19 mouse cellular contexts compared by ENCODE assay signal in the genomic region with DNA sequence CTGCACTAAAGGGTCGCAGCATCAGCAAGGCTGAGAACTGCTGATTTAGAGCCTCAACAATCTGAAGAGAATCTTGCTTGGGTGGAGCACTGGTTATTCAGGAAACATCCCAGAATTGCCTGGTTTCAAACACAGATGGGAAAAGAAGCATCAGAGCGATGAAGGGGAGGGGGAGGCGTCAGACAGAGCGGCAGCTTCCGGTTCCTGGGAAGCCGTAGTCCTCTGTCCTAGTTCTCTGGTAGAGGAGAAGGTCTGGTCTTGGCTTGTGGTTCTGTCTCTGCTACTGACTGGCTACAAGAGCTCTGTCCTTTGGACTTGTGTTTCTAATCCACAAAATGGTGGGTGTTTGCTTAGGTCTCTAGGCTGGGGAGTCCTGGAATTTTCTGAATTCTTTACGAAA. TPM values are rescaled to one million over a fixed set of nuclear protein-coding genes. Genes with fewer than 3 reads are reported as not detected.
DNase-seq lines count a peak whose midpoint lies in the region; ATAC-seq and TF ChIP-seq lines count a peak whose summit lies in the region.
"Had no signal": no experiment of that assay in that cellular context is flagged by ENCODE, and none has a peak within 500 bp of the region (broad histone marks: within the 10 kb centered on the region; RNA-seq: fewer than 3 reads in every experiment).

No protein-coding gene starts in this region.

- no peak overlapping the region for H3K4me2 ChIP-seq in heart, embryonic 11.5 days
- H3K4me2 ChIP-seq in lung, embryonic 14.5 days = no peak overlapping the region
- H3K4me2 ChIP-seq in heart, postnatal 0 days (ENCODE audit: low read depth, low read length) = no peak overlapping the region
- H3K4me2 ChIP-seq in limb, embryonic 13.5 days (replicated peaks) = no peak overlapping the region
- H3K4me2 ChIP-seq: forebrain, embryonic 13.5 days had no signal

- no peak for TF ChIP-seq CTCF in lung, embryonic 14.5 days (IDR thresholded peaks at IDR 0.05; ENCODE audit: low read depth)
- TF ChIP-seq CTCF in heart, postnatal 0 days (IDR thresholded peaks at IDR 0.05; ENCODE audit: low read depth) = no peak

- peak overlapping the region; percentile 43; the same call in 1 of the 2 replicates for H3K9ac ChIP-seq in heart, embryonic 11.5 days (ENCODE audit: low read depth, low read length)
- H3K9ac ChIP-seq in lung, embryonic 14.5 days = no peak overlapping the region
- no peak overlapping the region for H3K9ac ChIP-seq in heart, postnatal 0 days (replicated peaks; ENCODE audit: low read depth, low read length)
- H3K9ac ChIP-seq in limb, embryonic 13.5 days = no peak overlapping the region
- H3K9ac ChIP-seq: forebrain, embryonic 13.5 days had no signal

- H3K4me3 ChIP-seq in heart, embryonic 11.5 days (ENCODE audit: low read depth, low read length) = no peak overlapping the region
- H3K4me3 ChIP-seq in lung, embryonic 14.5 days (ENCODE audit: low read depth, low read length) = no peak overlapping the region
- no peak overlapping the region for H3K4me3 ChIP-seq in heart, postnatal 0 days (ENCODE audit: low read depth, low read length)
- H3K4me3 ChIP-seq in limb, embryonic 13.5 days = no peak overlapping the region
- H3K4me3 ChIP-seq: forebrain, embryonic 13.5 days; hindbrain, embryonic 10.5 days had no signal

- no peaks in the 10 kb centered on the region for H3K9me3 ChIP-seq in heart, embryonic 11.5 days (replicated peaks; ENCODE audit: control insufficient read depth, low read length)
- H3K9me3 ChIP-seq in lung, embryonic 14.5 days (ENCODE audit: low read depth, low read length) = no peaks in the 10 kb centered on the region
- H3K9me3 ChIP-seq in heart, postnatal 0 days (replicated peaks; ENCODE audit: control insufficient read depth, low read length) = no peaks in the 10 kb centered on the region
- no peaks in the 10 kb centered on the region for H3K9me3 ChIP-seq in limb, embryonic 13.5 days
- H3K9me3 ChIP-seq: forebrain, embryonic 13.5 days; hindbrain, embryonic 10.5 days had no signal

- no peak for ATAC-seq in heart, embryonic 11.5 days (replicated peaks; ENCODE audit: insufficient number of reproducible peaks, low FRiP score, low TSS enrichment)
- ATAC-seq in lung, embryonic 14.5 days (ENCODE audit: insufficient read depth) = no peak
- ATAC-seq in heart, postnatal 0 days (ENCODE audit: insufficient read depth, low read depth) = peak; percentile 18; the same call in 1 of the 2 replicates
- no peak for ATAC-seq in limb, embryonic 13.5 days (ENCODE audit: low FRiP score, low read depth)
- no peak for ATAC-seq in CD4-positive, CD25-positive, alpha-beta regulatory T cell, adult 4 months
- ATAC-seq: activated CD4-positive, CD25-positive, alpha-beta regulatory T cell, adult 4 months; forebrain, embryonic 13.5 days; hindbrain, postnatal 0 days; intestine, embryonic 16.5 days had no signal

- TF ChIP-seq EP300 in heart, postnatal 0 days (IDR thresholded peaks at IDR 0.05; ENCODE audit: low read depth) = no peak

- 65% methylated on average over 7 of the region's 7 CpGs for WGBS in heart, embryonic 11.5 days (ENCODE audit: insufficient replicate concordance)
- WGBS in lung, embryonic 14.5 days = 67% methylated on average over 7 of the region's 7 CpGs
- WGBS in heart, postnatal 0 days = 66% methylated on average over 7 of the region's 7 CpGs
- WGBS in limb, embryonic 13.5 days = 75% methylated on average over 7 of the region's 7 CpGs

- intact Hi-C loops in heart, postnatal 14 days (cut with DNase I) = no loop called here

- peaks cover 49% of the 10 kb centered on the region for H3K4me1 ChIP-seq in heart, embryonic 11.5 days (ENCODE audit: control insufficient read depth, insufficient read depth, low read length)
- H3K4me1 ChIP-seq in lung, embryonic 14.5 days (ENCODE audit: insufficient read depth) = no peaks in the 10 kb centered on the region
- peaks cover 27% of the 10 kb centered on the region for H3K4me1 ChIP-seq in heart, postnatal 0 days (ENCODE audit: control insufficient read depth, insufficient read depth)
- peaks cover 66% of the 10 kb centered on the region for H3K4me1 ChIP-seq in limb, embryonic 13.5 days

- peak overlapping the region; percentile 73; the same call in 1 of the 2 replicates for H3K27ac ChIP-seq in heart, embryonic 11.5 days (ENCODE audit: low read depth, low read length)
- peak overlapping the region; percentile 15; the same call in 1 of the 2 replicates for H3K27ac ChIP-seq in lung, embryonic 14.5 days (ENCODE audit: low read depth)
- H3K27ac ChIP-seq in heart, postnatal 0 days (ENCODE audit: low read depth) = peak overlapping the region; percentile 75
- peak overlapping the region; percentile 55; the same call in 1 of the 2 replicates for H3K27ac ChIP-seq in limb, embryonic 13.5 days
- H3K27ac ChIP-seq: forebrain, embryonic 13.5 days; hindbrain, embryonic 10.5 days; hindbrain, postnatal 0 days; stomach, postnatal 0 days had no signal

- H3K27me3 ChIP-seq in heart, embryonic 11.5 days (ENCODE audit: control insufficient read depth, insufficient read depth, low read length) = no peaks in the 10 kb centered on the region
- no peaks in the 10 kb centered on the region for H3K27me3 ChIP-seq in lung, embryonic 14.5 days (ENCODE audit: insufficient read depth, low read length)
- no peaks in the 10 kb centered on the region for H3K27me3 ChIP-seq in heart, postnatal 0 days (ENCODE audit: control insufficient read depth, insufficient read depth, low read length)
- H3K27me3 ChIP-seq in limb, embryonic 13.5 days = no peaks in the 10 kb centered on the region
- H3K27me3 ChIP-seq: forebrain, embryonic 13.5 days had no signal

- DNase-seq in heart, postnatal 14 days = no peak
- DNase-seq in lung, embryonic 14.5 days = no peak
- DNase-seq in lung, postnatal 10 days = no peak
- no peak for DNase-seq in heart, postnatal 0 days (ENCODE audit: low spot score)
- DNase-seq: adrenal gland, adult 8-10 months; cerebellum, adult 8-10 months; gastrocnemius, postnatal 25 days; kidney, postnatal 25 days; midbrain, embryonic 14.5 days; right cerebral cortex, postnatal 14 days had no signal

- H3K36me3 ChIP-seq in heart, embryonic 11.5 days (ENCODE audit: control insufficient read depth, insufficient read depth, low read length) = no peaks in the 10 kb centered on the region
- H3K36me3 ChIP-seq in lung, embryonic 14.5 days (ENCODE audit: insufficient read depth) = no peaks in the 10 kb centered on the region
- H3K36me3 ChIP-seq in heart, postnatal 0 days (replicated peaks; ENCODE audit: control insufficient read depth, insufficient read depth, low read length) = no peaks in the 10 kb centered on the region
- 0 out of 2 replicates have a peak, but pooled peaks cover 9% of the 10 kb centered on the region for H3K36me3 ChIP-seq in limb, embryonic 13.5 days
- H3K36me3 ChIP-seq: hindbrain, embryonic 10.5 days had no signal

RNA-seq across cellular contexts. Expression of a gene that starts 57.9 kb away (rescaled TPM):
- polyA plus RNA-seq in heart, embryonic 11.5 days (2014; fragmentation: Nextera tagmentation; extraction: Ambion mirVana) = 29.5 and 37.3 TPM in 2 replicates
- 10 to 100 TPM; 16.7 to 19.9 TPM for total RNA-seq in heart, postnatal 14 days (2021)
- polyA plus RNA-seq in lung, embryonic 14.5 days (2014; fragmentation: Nextera tagmentation; extraction: Ambion mirVana) = 22.7 and 26.9 TPM in 2 replicates
- total RNA-seq in heart, postnatal 0 days (2014; rRNA removed; ENCODE audit: low replicate concordance) = 24.2 and 30.0 TPM in 2 replicates
- polyA plus RNA-seq in heart, postnatal 0 days (2015; fragmentation: Nextera tagmentation; extraction: Ambion mirVana) = 21.0 and 23.3 TPM in 2 replicates
- 56.8 and 57.2 TPM in 2 replicates for polyA plus RNA-seq in limb, embryonic 13.5 days (2015; fragmentation: Nextera tagmentation; extraction: Ambion mirVana)
- polyA plus RNA-seq in CD4-positive, CD25-positive, alpha-beta regulatory T cell, adult 4 months (2017; shearing (Covaris generic)) = 1 to 10 TPM; 1.5 TPM

Comparison
In these comparisons a context has a peak if more than half of its experiments do, and no peak if none do; other contexts are left out.
1. H3K27ac ChIP-seq: peak in every context shown above with its lines; median percentile 75 in heart, postnatal 0 days; 73 in heart, embryonic 11.5 days; 55 in limb, embryonic 13.5 days; 15 in lung, embryonic 14.5 days.